Mouse (Mus musculus): ENCODE results near the gene Pisd. TPM values are rescaled to one million over a fixed set of nuclear protein-coding genes. Genes with fewer than 3 reads are reported as not detected.

Gene Pisd
- polyA plus RNA-seq, 1 experiment from 2014 or later = 46.7 TPM

- Histone ChIP-seq H3K27ac (no peak overlapping the region), H3K27me3 (replicated peaks) (no peaks in the 10 kb centered on the region), H3K4me3 (no peak overlapping the region), H3K4me2 (no peak overlapping the region), H3K9me3 (replicated peaks) (no peaks in the 10 kb centered on the region), H3K36me3 (no peaks in the 10 kb centered on the region), H3K4me1 (peaks cover 3% of the 10 kb centered on the region; the same call in 1 of the 2 replicates), H3K9ac (no peak overlapping the region)
- 59% methylated on average over 3 of the region's 3 CpGs for WGBS (ENCODE audit: insufficient replicate concordance)
- ATAC-seq = no peak
These were observed 64.1 kb downstream of the Pisd start for GRCm38 (mm10) chr5:32721316-32721715.

- Histone ChIP-seq H3K9ac (no peak overlapping the region), H3K4me1 (peaks cover 3% of the 10 kb centered on the region; the same call in 1 of the 2 replicates), H3K4me3 (no peak overlapping the region), H3K27me3 (replicated peaks) (no peaks in the 10 kb centered on the region), H3K27ac (no peak overlapping the region), H3K4me2 (no peak overlapping the region), H3K36me3 (no peaks in the 10 kb centered on the region), H3K9me3 (replicated peaks) (no peaks in the 10 kb centered on the region)
- WGBS (ENCODE audit: insufficient replicate concordance) = 76% methylated on average over 9 of the region's 9 CpGs
- no peak for ATAC-seq
These were observed 65.0 kb downstream of the Pisd start for GRCm38 (mm10) chr5:32720416-32720815.

- H3K4me2 ChIP-seq = no peak overlapping the region
- no peak overlapping the region for H3K27ac ChIP-seq
- H3K4me1 ChIP-seq = peaks cover 3% of the 10 kb centered on the region; the same call in 1 of the 2 replicates
- H3K27me3 ChIP-seq (replicated peaks) = no peaks in the 10 kb centered on the region
- H3K9ac ChIP-seq = no peak overlapping the region
- no peaks in the 10 kb centered on the region for H3K9me3 ChIP-seq (replicated peaks)
- no peak overlapping the region for H3K4me3 ChIP-seq
- 0 out of 2 replicates have a peak, but pooled peaks have one; percentile 23 for ATAC-seq
- 50% methylated on average over 6 of the region's 6 CpGs for WGBS (ENCODE audit: insufficient replicate concordance)
- H3K36me3 ChIP-seq = no peaks in the 10 kb centered on the region
These were observed 66.5 kb downstream of the Pisd start for GRCm38 (mm10) chr5:32718916-32719315.

- Histone ChIP-seq H3K9me3 (replicated peaks) (no peaks in the 10 kb centered on the region), H3K27ac (peak overlapping the region; percentile 71), H3K4me1 (peaks cover 10% of the 10 kb centered on the region), H3K4me3 (no peak overlapping the region), H3K9ac (no peak overlapping the region), H3K36me3 (no peaks in the 10 kb centered on the region), H3K27me3 (replicated peaks) (no peaks in the 10 kb centered on the region), H3K4me2 (no peak overlapping the region)
- WGBS (ENCODE audit: insufficient replicate concordance) = 37% methylated on average over 1 of the region's 1 CpGs
- ATAC-seq = no peak
These were observed 67.7 kb downstream of the Pisd start for GRCm38 (mm10) chr5:32717726-32718125.

GRCm38 (mm10) chr5:32713703-32714467 lies 71.6 kb downstream of the Pisd start:
- H3K9ac ChIP-seq = peak overlapping the region; percentile 55
- no peaks in the 10 kb centered on the region for H3K9me3 ChIP-seq (replicated peaks)
- WGBS (ENCODE audit: insufficient replicate concordance) = under 1% methylated on average over 55 of the region's 55 CpGs
- peaks cover 10% of the 10 kb centered on the region for H3K4me1 ChIP-seq
- H3K27ac ChIP-seq = peak overlapping the region; percentile 87
- H3K4me3 ChIP-seq = peak overlapping the region; percentile 68
- H3K36me3 ChIP-seq = no peaks in the 10 kb centered on the region
- H3K27me3 ChIP-seq (replicated peaks) = no peaks in the 10 kb centered on the region
- ATAC-seq = peak; percentile 95
- peak overlapping the region; percentile 79 for H3K4me2 ChIP-seq

- Histone ChIP-seq H3K9me3 (replicated peaks) (no peaks in the 10 kb centered on the region), H3K4me1 (peaks cover 9% of the 10 kb centered on the region), H3K36me3 (no peaks in the 10 kb centered on the region), H3K9ac (peak overlapping the region; percentile 55), H3K4me3 (peak overlapping the region; percentile 68), H3K27ac (peak overlapping the region; percentile 87), H3K4me2 (peak overlapping the region; percentile 79), H3K27me3 (replicated peaks) (no peaks in the 10 kb centered on the region)
- ATAC-seq = no peak
- 26% methylated on average over 2 of the region's 2 CpGs for WGBS (ENCODE audit: insufficient replicate concordance)
These were observed 72.3 kb downstream of the Pisd start for GRCm38 (mm10) chr5:32713042-32713702.

- ATAC-seq = no peak
- H3K36me3 ChIP-seq = no peaks in the 10 kb centered on the region
- peak overlapping the region; percentile 68; the same call in 1 of the 2 replicates for H3K4me3 ChIP-seq
- H3K9me3 ChIP-seq (replicated peaks) = no peaks in the 10 kb centered on the region
- WGBS (ENCODE audit: insufficient replicate concordance) = 64% methylated on average over 4 of the region's 4 CpGs
- H3K27me3 ChIP-seq (replicated peaks) = no peaks in the 10 kb centered on the region
- peak overlapping the region; percentile 87; the same call in 1 of the 2 replicates for H3K27ac ChIP-seq
- peak overlapping the region; percentile 55; the same call in 1 of the 2 replicates for H3K9ac ChIP-seq
- peak overlapping the region; percentile 79 for H3K4me2 ChIP-seq
- H3K4me1 ChIP-seq = peaks cover 9% of the 10 kb centered on the region
These were observed 73.0 kb downstream of the Pisd start for GRCm38 (mm10) chr5:32712221-32713041.

GRCm38 (mm10) chr5:32711485-32711884 lies 74.0 kb downstream of the Pisd start:
- Histone ChIP-seq H3K27ac (no peak overlapping the region), H3K4me1 (peaks cover 9% of the 10 kb centered on the region), H3K27me3 (replicated peaks) (no peaks in the 10 kb centered on the region), H3K9ac (no peak overlapping the region), H3K4me2 (no peak overlapping the region), H3K36me3 (no peaks in the 10 kb centered on the region), H3K4me3 (no peak overlapping the region), H3K9me3 (replicated peaks) (no peaks in the 10 kb centered on the region)
- WGBS (ENCODE audit: insufficient replicate concordance) = 69% methylated on average over 5 of the region's 5 CpGs
- ATAC-seq = no peak

- Histone ChIP-seq H3K4me3 (no peak overlapping the region), H3K4me2 (no peak overlapping the region), H3K4me1 (no peaks in the 10 kb centered on the region), H3K27ac (no peak overlapping the region), H3K36me3 (no peaks in the 10 kb centered on the region), H3K9me3 (replicated peaks) (no peaks in the 10 kb centered on the region), H3K27me3 (replicated peaks) (no peaks in the 10 kb centered on the region), H3K9ac (no peak overlapping the region)
- no peak for ATAC-seq
- WGBS (ENCODE audit: insufficient replicate concordance) = 52% methylated on average over 2 of the region's 2 CpGs
These were observed 79.1 kb downstream of the Pisd start for GRCm38 (mm10) chr5:32706226-32706780.

GRCm38 (mm10) chr5:32697208-32697867 lies 88.1 kb downstream of the Pisd start:
- H3K27me3 ChIP-seq (replicated peaks) = no peaks in the 10 kb centered on the region
- no peak overlapping the region for H3K4me3 ChIP-seq
- no peak overlapping the region for H3K4me2 ChIP-seq
- no peak for ATAC-seq
- no peak overlapping the region for H3K9ac ChIP-seq
- H3K36me3 ChIP-seq = no peaks in the 10 kb centered on the region
- no peaks in the 10 kb centered on the region for H3K9me3 ChIP-seq (replicated peaks)
- WGBS (ENCODE audit: insufficient replicate concordance) = 55% methylated on average over 5 of the region's 5 CpGs
- 0 out of 2 replicates have a peak, but pooled peaks cover 4% of the 10 kb centered on the region for H3K4me1 ChIP-seq
- H3K27ac ChIP-seq = peak overlapping the region; percentile 7; the same call in 1 of the 2 replicates

GRCm38 (mm10) chr5:32693411-32693810 lies 92.0 kb downstream of the Pisd start:
- no peaks in the 10 kb centered on the region for H3K36me3 ChIP-seq
- H3K4me1 ChIP-seq = 0 out of 2 replicates have a peak, but pooled peaks cover 4% of the 10 kb centered on the region
- no peaks in the 10 kb centered on the region for H3K27me3 ChIP-seq (replicated peaks)
- H3K4me2 ChIP-seq = no peak overlapping the region
- ATAC-seq = no peak
- H3K4me3 ChIP-seq = no peak overlapping the region
- no peak overlapping the region for H3K9ac ChIP-seq
- WGBS (ENCODE audit: insufficient replicate concordance) = 51% methylated on average over 2 of the region's 2 CpGs
- H3K9me3 ChIP-seq (replicated peaks) = no peaks in the 10 kb centered on the region
- H3K27ac ChIP-seq = no peak overlapping the region
